Mouse (Mus musculus) left cerebral cortex, postnatal 4 days (tissue): ENCODE results near the gene Cdadc1. TPM values are rescaled to one million over a fixed set of nuclear protein-coding genes. Genes with fewer than 3 reads are reported as not detected.

ENCODE experiments used
- DNase-seq: peaks from one replicate; pipeline ENCODE4 v3.0.0-alpha.2; 2022
- intact Hi-C: fragments of 180-260 bp; cut with DNase I; formaldehyde crosslinking; loops from one replicate; pipeline ENCODE4 v1.15.1; 2025
- total RNA-seq, 2 experiments: library from RNA; stranded (reverse); gene quantifications; 2 replicates each; pipeline ENCODE4 v1.2.3; 2021

Cdadc1 gene
- total RNA-seq, 2 experiments from 2014 or later: 28.3 to 31.5 TPM

DNA sequence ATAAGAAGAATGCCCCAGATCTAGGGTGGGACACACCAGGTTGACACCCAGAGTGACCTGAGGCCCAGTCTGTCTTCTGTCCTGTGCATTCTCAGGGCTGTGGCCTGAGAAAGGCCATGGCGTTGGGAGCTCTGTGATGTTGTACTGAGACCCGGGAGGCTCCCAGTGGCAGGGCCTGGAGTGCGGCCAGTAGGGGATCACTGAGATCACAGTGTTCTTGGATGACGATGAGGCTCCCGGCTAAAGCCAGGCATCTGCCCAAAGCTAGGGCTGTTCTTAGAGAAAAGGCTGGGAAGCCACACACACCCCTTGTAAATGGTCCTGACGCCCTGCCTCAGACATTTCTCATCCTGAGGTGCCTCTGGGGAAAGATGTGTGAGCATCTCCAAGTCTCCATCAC is 48.7 kb downstream of the Cdadc1 start:
- peak; percentile 16 for DNase-seq
- intact Hi-C loops: no loop called here

DNA sequence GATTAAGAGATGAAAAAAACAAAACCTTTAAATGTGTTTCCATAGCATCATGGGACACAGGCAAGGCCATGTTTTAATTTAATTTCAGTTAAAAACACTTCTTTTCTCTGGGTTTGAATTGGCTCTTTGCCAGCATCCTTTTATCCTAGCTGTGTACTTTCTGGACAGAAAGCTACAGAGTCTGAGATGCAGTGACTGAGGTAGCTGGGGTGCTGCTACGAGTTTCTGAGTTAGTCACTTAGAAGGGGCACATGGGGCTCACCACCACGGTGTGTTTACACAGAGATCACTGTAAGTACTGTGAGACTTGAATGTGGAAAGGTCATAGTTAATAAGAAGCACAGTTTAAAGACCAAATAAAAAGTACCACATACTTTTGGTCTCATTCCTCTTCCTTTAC is 49.2 kb downstream of the Cdadc1 start:
- intact Hi-C loops: no loop called here

DNA sequence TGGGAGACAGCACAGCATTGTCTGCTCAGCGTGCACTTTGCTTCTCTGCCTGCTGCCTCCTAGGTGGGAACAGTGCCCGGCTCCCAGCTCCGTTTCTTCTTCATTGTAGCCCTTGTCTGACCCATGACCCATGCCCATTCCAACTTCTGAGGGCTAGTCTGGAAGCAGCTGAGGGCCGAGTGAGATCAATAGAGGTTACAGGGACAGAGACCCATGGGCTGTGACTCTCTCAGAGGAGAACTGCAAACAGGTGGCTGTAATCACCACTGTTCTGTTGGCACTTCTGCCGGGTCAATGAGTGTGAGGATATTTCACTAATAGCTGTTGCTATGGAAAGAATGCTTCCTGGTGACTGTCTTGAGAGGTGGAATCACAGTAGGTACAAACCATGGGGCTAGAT is 50.2 kb downstream of the Cdadc1 start:
- intact Hi-C loops: no loop called here
- DNase-seq: no peak

More for the DNA sequence above, 49.2 kb downstream of the Cdadc1 start:
- DNase-seq: no peak

DNA sequence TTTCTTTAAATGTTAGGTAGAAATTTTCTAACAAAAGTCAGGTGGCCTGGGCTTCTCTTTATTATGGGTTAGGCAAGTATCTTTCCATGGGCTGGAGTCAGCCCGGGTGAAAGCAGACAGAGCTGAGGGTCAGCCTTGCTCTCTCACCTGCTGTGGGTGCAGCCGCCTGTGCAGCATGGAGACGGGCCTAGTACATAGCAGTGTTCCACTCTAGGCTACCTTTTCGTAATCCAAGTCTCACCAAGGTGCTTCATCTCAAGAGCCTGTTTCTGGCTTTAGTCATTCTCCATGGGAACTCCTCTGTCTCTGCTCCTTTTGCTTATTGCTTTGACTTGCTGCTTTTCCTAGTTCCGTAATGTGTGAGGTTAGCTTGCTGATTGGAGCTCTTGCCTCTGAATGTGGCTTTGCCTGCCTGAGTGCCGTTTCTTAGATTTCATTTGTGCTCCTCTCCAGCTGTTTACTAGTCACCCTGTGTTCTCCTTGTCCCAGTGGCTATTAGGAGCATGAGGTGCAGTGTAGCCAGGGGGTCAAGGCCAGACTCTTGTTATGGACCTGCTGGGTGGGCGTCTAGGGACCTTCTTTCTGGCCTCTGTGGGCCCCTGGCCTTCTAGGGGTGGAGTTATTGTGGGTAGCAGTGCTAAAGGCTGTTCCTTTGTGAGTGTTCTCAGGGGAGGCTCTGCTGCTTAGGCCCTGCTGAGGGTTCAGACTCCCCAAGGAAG is 51.4 kb downstream of the Cdadc1 start:
- DNase-seq: no peak
- intact Hi-C loops: no loop called here

DNA sequence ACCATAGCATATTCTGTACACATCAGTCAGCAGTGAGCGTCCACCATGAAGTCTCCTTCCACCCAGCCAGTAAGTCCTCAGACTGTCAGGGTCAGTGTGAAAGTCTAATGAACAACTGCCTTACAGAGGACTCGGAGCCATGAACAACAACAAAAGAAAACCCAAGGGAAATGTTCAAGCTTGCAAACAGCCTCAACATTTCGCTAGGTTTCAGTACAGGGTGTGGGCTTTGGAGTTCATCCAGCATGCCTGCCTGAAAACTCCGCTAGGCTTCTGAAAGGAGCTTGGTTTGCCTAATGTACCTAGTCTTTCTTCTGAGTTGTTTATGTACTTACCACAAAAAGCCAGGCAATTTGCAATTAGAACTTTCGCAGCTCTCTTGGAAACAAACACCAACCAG is 53.8 kb downstream of the Cdadc1 start:
- intact Hi-C loops: no loop called here
- DNase-seq: no peak

DNA sequence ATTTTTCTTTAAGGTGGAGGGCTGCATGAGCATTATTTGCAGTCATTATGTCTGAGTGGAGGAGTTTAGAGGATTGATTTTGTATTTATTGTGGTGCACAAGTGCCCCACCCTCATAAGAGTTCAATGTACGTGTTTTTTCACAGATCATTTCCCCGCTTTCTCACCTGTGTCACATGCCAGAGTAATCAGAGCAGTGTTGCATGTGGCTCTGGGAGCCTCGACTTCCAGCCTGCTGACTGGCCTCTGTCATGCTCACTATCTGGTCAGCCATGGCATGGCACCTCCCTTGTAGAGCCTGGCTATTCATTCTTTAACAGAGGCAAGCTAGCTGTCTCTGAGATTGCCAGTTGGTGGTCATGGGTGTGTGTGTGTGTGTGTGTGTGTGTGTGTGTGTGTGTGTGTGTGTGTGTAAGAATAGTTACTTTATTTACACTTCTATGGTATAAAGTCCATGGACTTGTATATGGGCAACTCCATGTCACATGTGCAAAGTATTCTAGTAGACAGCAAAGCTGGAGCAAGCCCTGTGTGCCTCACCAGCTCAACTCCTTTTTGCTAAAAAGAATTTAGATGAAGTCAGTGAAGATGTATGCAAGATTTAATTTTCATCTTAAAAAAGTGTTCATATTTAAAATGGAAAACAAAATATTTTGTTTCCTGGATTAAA is 54.5 kb downstream of the Cdadc1 start:
- no peak for DNase-seq
- intact Hi-C loops: no loop called here

DNA sequence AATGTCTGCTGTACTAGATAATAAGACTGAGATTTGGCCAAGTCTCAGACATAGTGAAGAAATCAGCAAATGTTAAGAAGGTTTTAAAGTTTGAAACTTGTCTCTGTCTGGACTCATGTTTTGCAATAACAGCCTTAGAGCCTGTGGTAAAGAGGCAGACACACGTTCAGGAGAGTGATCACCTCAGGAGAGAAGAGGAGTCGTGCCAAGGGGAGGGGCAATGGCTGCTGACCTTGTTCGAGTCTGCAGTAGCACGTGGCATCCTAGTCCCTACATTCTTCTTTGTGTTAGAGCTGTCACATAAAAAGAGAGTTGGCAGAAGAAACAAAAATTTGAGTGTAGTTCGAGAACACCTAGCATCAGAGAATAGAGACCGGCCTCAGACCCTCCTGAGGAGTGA is 57.0 kb downstream of the Cdadc1 start:
- DNase-seq: no peak
- intact Hi-C loops: no loop called here

DNA sequence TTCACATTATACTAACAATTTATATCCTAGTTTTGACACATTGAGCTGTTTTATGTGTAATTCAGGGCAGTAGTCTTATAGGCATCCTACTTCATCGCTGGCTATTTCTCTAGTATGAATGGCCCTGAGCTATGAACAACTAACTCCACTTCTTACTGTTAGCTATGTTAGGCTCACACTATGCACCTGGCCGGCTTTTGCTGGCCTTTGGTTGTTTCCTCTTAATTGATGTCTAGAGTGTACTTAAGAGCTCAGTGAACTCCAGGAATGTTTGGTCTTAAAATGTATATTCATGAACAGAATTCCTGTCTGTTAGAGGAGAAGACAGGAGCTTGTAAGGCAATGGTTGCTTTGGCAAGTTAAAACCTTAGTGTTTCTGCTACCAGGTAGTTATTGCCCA is 57.5 kb downstream of the Cdadc1 start:
- intact Hi-C loops: no loop called here
- DNase-seq: no peak

DNA sequence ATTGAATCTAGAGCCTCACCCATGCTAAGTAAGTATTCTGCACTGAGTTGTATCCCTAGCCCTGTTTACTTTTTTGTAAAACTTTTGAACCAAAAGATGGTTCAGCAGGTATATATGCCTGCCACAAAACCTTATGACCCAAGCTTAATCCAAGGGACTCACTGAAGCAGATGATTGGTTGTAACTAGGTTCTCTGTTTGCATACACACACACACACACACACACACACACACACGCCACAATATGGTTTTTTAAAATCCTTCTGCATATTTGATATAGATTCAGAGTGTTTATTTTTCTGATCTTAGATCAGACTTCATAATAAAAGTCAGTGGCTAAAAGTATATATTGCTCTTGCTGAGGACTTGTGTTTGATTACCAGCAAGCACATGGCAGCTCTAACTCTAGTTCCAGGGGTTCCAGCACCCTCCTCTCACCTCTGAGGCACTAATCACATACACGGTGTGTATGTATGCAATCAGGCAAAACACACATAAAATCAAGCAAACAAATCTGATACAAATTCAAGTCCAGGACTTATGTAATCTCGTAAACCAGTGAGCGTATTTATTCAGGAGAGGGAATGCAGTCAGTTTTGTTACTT is 59.8 kb downstream of the Cdadc1 start:
- no peak for DNase-seq
- intact Hi-C loops: no loop called here

DNA sequence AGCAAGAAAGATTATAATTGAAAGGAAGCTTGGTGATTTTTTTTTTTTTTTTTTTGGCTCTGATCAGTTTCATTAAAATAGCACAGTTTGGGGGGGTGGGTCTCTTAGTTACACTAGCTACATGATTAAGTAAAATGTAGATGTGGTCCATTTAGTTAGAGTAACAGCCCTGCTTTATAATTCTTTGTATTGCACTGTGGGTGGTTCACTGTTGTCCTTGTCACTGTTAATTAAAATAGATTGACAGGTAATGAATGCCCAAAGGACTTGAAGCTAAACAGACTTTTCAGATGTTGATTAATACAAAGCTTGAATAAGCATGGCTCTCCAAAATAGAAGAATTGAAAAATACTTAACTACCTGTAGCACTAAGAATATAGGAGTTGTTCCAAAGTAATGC is 63.9 kb downstream of the Cdadc1 start:
- intact Hi-C loops: no loop called here
- DNase-seq: no peak

DNA sequence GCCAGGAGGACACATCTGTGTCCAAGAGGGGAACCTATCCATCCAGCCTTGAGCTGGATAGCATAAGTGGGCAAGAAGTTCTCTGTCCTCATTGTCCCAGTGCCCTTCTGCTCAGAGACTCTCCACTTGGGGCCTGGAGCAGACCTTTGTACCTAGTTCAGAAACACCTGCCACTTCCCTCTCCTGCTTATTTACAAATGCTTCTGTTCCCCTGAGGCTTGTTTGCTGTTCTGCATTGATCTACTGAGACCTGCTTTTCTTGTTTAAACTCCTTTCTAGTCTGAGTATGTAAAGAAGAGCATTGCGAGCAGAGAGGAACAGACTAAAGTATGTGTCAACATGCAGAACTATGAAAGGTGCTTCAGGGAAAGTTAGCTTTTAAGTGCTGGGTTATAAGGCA is 64.8 kb downstream of the Cdadc1 start:
- DNase-seq: no peak
- intact Hi-C loops: no loop called here

DNA sequence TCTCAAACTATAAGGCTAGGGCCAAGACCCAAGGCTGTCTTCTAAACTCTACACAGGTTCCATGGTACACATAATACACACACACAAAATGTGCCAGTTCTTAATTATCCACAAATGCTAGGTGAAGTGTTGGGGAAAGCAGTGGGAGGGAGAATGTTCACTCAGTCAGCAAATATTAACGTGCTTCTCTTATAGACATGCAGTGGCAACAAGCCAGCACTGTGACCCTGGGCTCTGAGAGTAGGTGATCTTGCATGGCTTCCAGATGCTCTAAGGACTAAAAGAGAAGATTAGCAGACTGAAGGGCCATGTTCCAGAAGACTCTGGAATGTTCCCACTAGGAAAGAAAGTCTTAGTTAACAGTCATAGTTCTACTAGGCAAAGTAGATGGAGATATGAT is 67.0 kb downstream of the Cdadc1 start:
- intact Hi-C loops: no loop called here

DNA sequence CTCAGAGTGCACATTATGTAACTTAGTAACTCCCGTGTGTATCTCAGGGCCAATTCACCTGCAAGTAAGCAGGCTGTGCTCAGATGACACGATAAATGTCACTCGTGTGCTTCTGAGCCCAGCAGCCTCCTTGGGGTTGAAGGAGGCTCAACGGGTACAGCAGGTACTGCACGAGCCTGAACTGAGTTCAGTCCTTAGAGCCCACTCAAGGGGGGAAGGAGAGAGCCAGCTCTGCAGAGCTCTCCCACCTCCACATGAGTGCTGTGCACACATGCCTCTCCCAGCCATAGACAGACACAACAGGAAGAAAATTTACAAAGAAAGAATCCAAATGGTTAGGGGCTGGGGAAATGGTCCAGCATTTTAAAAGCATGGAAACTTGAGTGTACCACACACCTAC is 71.9 kb downstream of the Cdadc1 start:
- intact Hi-C loops: no loop called here
- DNase-seq: no peak

More for the DNA sequence above, 67.0 kb downstream of the Cdadc1 start:
- DNase-seq: no peak

DNA sequence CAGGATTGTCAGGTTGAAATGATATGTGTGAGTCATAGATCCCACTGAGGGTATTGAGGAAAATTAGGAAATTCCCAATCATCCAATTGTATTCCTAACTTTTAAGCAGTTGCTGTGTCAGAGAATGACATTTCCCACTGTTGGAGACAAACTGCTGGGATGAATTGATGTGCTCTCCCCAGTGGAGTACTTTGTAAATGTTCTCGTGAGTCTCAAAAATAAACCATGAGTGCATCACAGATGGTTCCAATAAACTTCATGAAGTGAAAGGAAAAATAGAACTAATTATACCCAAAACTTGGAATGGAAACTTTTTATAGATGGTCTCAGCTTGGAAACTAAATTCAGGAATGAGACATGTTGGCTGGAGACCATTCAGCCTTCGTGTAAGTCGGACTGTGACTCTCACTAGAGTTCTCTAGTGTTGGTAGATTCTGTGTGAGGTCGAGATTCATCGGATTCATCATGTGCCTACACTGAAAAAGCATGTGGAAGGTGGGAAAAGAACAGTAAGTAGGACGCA is 83.8 kb downstream of the Cdadc1 start:
- no peak for DNase-seq
- intact Hi-C loops: no loop called here

Other genes starting within 250 kb of the Cdadc1 start
- gene Phf11d, start 232.5 kb downstream of the Cdadc1 start, total RNA-seq: under 1 TPM; 0.28 to 0.46 TPM
- gene Phf11c, start 202.6 kb downstream of the Cdadc1 start, total RNA-seq: under 1 TPM; 0.14 to 0.48 TPM
- gene Setdb2, start 157.1 kb downstream of the Cdadc1 start, total RNA-seq: 1 to 10 TPM; 4.6 to 5.8 TPM
- 10 to 100 TPM; 14.5 to 17.4 TPM for gene Cab39l, start 157.0 kb downstream of the Cdadc1 start, total RNA-seq
- gene Shisa2, start 27.3 kb upstream of the Cdadc1 start, total RNA-seq: 1 to 10 TPM; 8.1 to 8.6 TPM